Mouse (Mus musculus) liver, postnatal 0 days (tissue): ENCODE measurements around the gene Sytl5. TPM values are rescaled to one million over a fixed set of nuclear protein-coding genes. Genes with fewer than 3 reads are reported as not detected.

Source experiments
- ATAC-seq: fragments of 200-750 bp; cut with Nextera tagmentation; 2 replicates; pipeline ENCODE4 v1.8.0; 2017; ENCODE audit warnings: mild to moderate bottlenecking, moderate library complexity
- DNase-seq: peaks from one replicate; pipeline ENCODE4 v3.0.0-alpha.2; 2016
- H3K27ac ChIP-seq: fragments of 300-500 bp; sonication (generic); 2 replicates; pipeline ENCODE4 v1.5.1; 2014; ENCODE audit warnings: antibody characterized with exemption, moderate library complexity, mild to moderate bottlenecking, low read depth
- H3K27me3 ChIP-seq: fragments of 300-500 bp; sonication (generic); 2 replicates; pipeline ENCODE4 v1.6.1; 2014; ENCODE audit warnings: low read length, control low read depth, mixed read lengths; ENCODE audit not compliant: insufficient read depth
- H3K36me3 ChIP-seq: fragments of 300-500 bp; sonication (generic); replicated peaks from 2 replicates; pipeline ENCODE4 v1.6.1; 2014; ENCODE audit warnings: mild to moderate bottlenecking, control low read depth, low read length, moderate library complexity, mixed read lengths; ENCODE audit not compliant: insufficient read depth
- H3K4me1 ChIP-seq: fragments of 300-500 bp; sonication (generic); 2 replicates; pipeline ENCODE4 v1.6.1; 2014; ENCODE audit warnings: antibody characterized with exemption, mild to moderate bottlenecking, control low read depth; ENCODE audit not compliant: insufficient read depth
- H3K4me2 ChIP-seq: fragments of 300-500 bp; sonication (generic); 2 replicates; pipeline ENCODE4 v1.6.1; 2014; ENCODE audit warnings: low read depth, mild to moderate bottlenecking, low read length, moderate library complexity, mixed read lengths
- H3K4me3 ChIP-seq: fragments of 300-500 bp; sonication (generic); 2 replicates; pipeline ENCODE4 v1.5.1; 2014; ENCODE audit warnings: low read depth, low read length
- H3K9ac ChIP-seq: fragments of 300-500 bp; sonication (generic); replicated peaks from 2 replicates; pipeline ENCODE4 v1.6.1; 2014; ENCODE audit warnings: mild to moderate bottlenecking, moderate library complexity
- H3K9me3 ChIP-seq: fragments of 300-500 bp; sonication (generic); 2 replicates; pipeline ENCODE4 v1.6.1; 2016; ENCODE audit warnings: mild to moderate bottlenecking, control low read depth, low read length, mixed read lengths
- CTCF ChIP-seq: sonication (generic); IDR thresholded peaks from 2 replicates; pipeline ENCODE4 v1.5.1; 2016; ENCODE audit warnings: antibody characterized with exemption, low read depth
- EP300 ChIP-seq: IDR thresholded peaks from 2 replicates; pipeline ENCODE4 v1.6.1; 2016; ENCODE audit warnings: antibody characterized with exemption, low read depth, mild to moderate bottlenecking
- WGBS: fragments of 180-500 bp; shearing (Covaris S2); extraction: QIAGEN DNeasy Blood & Tissue Kit; methylation state at CpG from one replicate; pipeline ENCODE4 v1.1.7; 2014; ENCODE audit not compliant: insufficient replicate concordance; 5-methylcytosine and 5-hydroxymethylcytosine counted together
- polyA plus RNA-seq: library from polyadenylated mRNA; unstranded; fragments of >200 nt; fragmentation: Nextera tagmentation; extraction: Ambion mirVana; gene quantifications from 2 replicates; pipeline ENCODE4 v1.2.1, GENCODE M21; 2015

The Sytl5 gene
- polyA plus RNA-seq, 1 experiment from 2014 or later = 0.34 TPM

DNA sequence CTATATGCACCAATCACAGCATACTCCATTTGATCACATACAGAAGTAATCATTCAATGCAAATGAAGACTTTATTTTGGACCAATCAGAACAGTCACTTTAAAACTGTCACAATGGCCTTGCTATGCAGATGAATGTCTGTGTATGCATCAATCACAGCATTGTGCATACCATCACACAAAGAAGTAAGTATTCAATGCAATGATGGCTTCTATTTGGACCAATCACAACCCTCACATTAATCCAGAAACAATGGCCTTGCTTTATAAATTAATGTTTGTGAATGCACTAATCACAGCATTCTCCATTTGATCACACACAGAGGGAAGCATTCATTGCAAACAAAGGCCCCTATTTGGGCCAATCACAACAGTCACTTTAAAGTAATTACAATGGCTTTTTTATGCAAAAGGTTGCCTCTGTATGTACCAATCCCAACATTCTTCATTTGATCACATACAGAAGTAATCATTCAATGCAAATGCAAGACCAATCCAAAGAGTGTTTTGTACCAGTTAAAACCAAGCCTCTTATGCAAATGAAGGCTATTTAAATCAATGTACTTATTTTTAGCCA, 98.8 kb downstream of the Sytl5 start:
- H3K4me2 ChIP-seq = no peak overlapping the region
- no peak overlapping the region for H3K4me3 ChIP-seq
- H3K27ac ChIP-seq = no peak overlapping the region
- H3K9me3 ChIP-seq = no peaks in the 10 kb centered on the region
- no peak overlapping the region for H3K9ac ChIP-seq
- TF ChIP-seq CTCF = no peak
- no peak for TF ChIP-seq EP300
- ATAC-seq (no peak), DNase-seq (no peak)
- no peaks in the 10 kb centered on the region for H3K36me3 ChIP-seq
- H3K27me3 ChIP-seq = no peaks in the 10 kb centered on the region
- H3K4me1 ChIP-seq = no peaks in the 10 kb centered on the region

DNA sequence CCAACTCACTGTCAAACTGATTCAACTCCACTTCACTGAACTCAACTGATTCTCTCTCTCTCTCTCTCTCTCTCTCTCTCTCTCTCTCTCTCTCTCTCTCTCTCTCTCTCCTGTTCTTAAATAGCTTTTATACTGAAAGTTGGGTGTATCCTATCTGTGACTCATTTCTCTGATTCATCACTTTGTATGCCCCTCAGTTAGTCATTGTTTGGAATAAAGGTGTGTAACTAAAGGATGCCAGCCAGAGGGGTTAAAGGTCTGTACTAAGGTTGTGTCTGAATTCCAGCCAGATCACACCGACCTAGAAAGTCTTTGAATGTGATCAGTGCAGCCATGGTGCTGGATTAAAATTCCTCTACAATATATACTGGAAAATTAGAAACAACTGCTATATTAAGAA, 115.3 kb downstream of the Sytl5 start:
- no peak for ATAC-seq
- Histone ChIP-seq H3K36me3 (no peaks in the 10 kb centered on the region), H3K27me3 (no peaks in the 10 kb centered on the region), H3K9me3 (no peaks in the 10 kb centered on the region), H3K4me2 (no peak overlapping the region), H3K9ac (no peak overlapping the region), H3K4me1 (no peaks in the 10 kb centered on the region), H3K4me3 (no peak overlapping the region), H3K27ac (no peak overlapping the region)
- DNase-seq = no peak
- 55% methylated on average over 1 of the region's 1 CpGs for WGBS
- TF ChIP-seq EP300 (no peak), CTCF (no peak)

DNA sequence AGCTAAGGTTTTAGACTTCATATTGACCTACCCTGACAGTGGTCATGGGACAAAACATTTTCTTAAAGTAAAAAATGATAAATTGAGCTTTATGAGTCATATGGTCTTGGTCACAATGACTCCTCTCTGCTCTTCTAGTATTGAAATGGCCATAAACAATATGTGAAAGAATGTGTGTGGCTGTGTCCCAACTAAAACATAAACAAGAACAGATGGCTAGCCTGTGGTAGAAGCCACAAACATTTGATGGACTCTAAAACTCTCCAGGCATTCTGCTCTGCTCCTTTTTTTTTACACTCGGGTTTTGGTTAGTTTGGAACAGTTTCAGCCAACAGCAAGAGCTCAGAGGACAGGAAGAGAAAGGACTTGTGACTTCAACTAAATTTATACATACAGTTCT, 120.5 kb downstream of the Sytl5 start:
- no peak overlapping the region for H3K4me3 ChIP-seq
- H3K36me3 ChIP-seq = no peaks in the 10 kb centered on the region
- H3K4me2 ChIP-seq = no peak overlapping the region
- no peaks in the 10 kb centered on the region for H3K9me3 ChIP-seq
- H3K27me3 ChIP-seq = no peaks in the 10 kb centered on the region
- no peaks in the 10 kb centered on the region for H3K4me1 ChIP-seq
- ATAC-seq = no peak
- H3K27ac ChIP-seq = no peak overlapping the region
- WGBS = 27% methylated on average over 1 of the region's 1 CpGs
- no peak for DNase-seq
- no peak overlapping the region for H3K9ac ChIP-seq
- TF ChIP-seq EP300 (no peak), CTCF (no peak)

DNA sequence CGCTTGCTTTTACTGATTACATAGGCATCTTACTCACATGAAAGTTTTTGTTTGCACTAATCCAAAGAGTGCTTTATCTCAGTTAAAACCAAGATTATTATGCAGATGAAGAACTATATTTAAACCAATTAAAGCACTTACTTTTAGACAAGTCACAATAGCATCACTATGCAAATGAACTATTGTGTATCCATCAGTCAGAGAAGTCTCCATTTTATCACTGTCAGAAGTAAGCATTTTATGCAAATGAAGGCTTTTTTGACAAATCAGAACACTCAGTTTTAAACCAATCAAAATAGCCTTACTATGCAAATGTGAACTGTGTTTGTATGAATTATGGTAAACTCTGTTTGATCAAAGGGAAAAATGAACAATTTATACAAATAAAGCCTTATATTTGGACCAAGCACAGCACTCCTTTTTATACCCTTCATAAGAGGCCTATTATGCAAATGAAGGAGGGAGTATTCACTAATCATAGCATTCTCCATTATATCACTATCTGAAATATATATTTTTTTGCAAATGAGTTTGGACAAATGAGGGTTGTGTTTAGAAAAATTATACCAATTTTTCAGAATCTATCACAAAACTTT, 122.4 kb downstream of the Sytl5 start:
- H3K36me3 ChIP-seq = no peaks in the 10 kb centered on the region
- H3K4me1 ChIP-seq = no peaks in the 10 kb centered on the region
- H3K9me3 ChIP-seq = no peaks in the 10 kb centered on the region
- DNase-seq (no peak), ATAC-seq (no peak)
- no peak overlapping the region for H3K4me3 ChIP-seq
- no peaks in the 10 kb centered on the region for H3K27me3 ChIP-seq
- WGBS = 80% methylated on average over 1 of the region's 1 CpGs
- H3K27ac ChIP-seq = no peak overlapping the region
- no peak overlapping the region for H3K9ac ChIP-seq
- TF ChIP-seq CTCF (no peak), EP300 (no peak)
- no peak overlapping the region for H3K4me2 ChIP-seq

DNA sequence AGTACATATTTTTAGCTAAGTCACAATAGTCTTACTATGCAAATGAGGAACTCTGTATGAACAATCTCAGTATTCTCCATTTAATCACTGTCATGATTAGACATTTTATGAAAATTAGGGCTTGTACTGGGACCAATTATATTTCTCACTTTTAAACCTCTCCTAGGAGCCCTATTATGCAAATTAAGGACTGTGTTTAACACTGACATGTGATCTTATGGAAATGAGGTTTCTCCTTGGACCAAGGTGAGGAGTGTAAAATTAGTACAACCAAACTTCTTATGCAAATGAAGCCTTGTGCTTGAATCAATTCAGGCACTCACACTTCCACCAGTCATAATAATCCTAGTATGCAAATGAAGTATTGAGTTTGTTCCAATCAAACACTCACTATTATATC, 124.8 kb downstream of the Sytl5 start:
- Histone ChIP-seq H3K4me2 (no peak overlapping the region), H3K9ac (no peak overlapping the region), H3K27me3 (no peaks in the 10 kb centered on the region), H3K4me1 (no peaks in the 10 kb centered on the region), H3K27ac (no peak overlapping the region), H3K9me3 (no peaks in the 10 kb centered on the region), H3K36me3 (no peaks in the 10 kb centered on the region), H3K4me3 (no peak overlapping the region)
- no peak for TF ChIP-seq CTCF
- TF ChIP-seq EP300 = no peak
- ATAC-seq (no peak), DNase-seq (no peak)

DNA sequence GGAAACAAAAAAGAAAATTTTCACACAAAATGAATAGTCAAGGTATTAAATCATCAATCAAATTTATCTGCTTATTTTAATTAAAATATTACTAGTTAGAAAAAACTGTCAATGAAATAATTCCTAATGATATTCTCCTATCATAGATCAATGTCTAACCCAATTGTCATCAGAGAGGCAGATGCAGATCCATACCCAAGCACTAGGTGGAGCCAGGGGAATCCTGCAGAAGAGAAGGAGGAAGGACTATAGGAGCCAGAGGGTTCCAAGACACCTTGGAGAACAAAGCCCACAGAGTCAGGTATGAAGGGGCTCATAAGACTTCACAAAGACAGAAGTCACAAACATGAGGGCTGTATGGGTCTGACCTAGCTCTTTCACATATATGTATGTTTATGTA, 149.2 kb downstream of the Sytl5 start:
- no peak overlapping the region for H3K4me3 ChIP-seq
- ATAC-seq (no peak), DNase-seq (no peak)
- no peak overlapping the region for H3K4me2 ChIP-seq
- TF ChIP-seq EP300 (no peak), CTCF (peak; percentile 39)
- H3K36me3 ChIP-seq = no peaks in the 10 kb centered on the region
- no peaks in the 10 kb centered on the region for H3K9me3 ChIP-seq
- H3K27me3 ChIP-seq = no peaks in the 10 kb centered on the region
- H3K4me1 ChIP-seq = no peaks in the 10 kb centered on the region
- H3K27ac ChIP-seq = no peak overlapping the region
- no peak overlapping the region for H3K9ac ChIP-seq

Other genes starting within 250 kb of the Sytl5 start
- gene Dynlt3, start 222.6 kb upstream of the Sytl5 start, polyA plus RNA-seq = 25.2 and 25.5 TPM in 2 replicates
- not detected in 2 replicates for gene Hypm, start 38.7 kb upstream of the Sytl5 start, polyA plus RNA-seq
- gene H2al3, start 35.9 kb upstream of the Sytl5 start, polyA plus RNA-seq = not detected in 2 replicates
- gene Srpx, start 232.1 kb downstream of the Sytl5 start, polyA plus RNA-seq = 0.75 and 0.81 TPM in 2 replicates